Mouse (Mus musculus): ENCODE measurements around the gene Timeless. TPM values are rescaled to one million over a fixed set of nuclear protein-coding genes. Genes with fewer than 3 reads are reported as not detected.
"Not testable (repeated sequence)": the region's sequence is repeated elsewhere in the genome, so short reads cannot be mapped to it uniquely, and the experiment has no call there.

Timeless gene
- polyA plus RNA-seq, 1 experiment from 2014 or later, result 66.6 TPM

- H3K27ac ChIP-seq (replicated peaks; ENCODE audit: low read depth, low read length); H3K9me3 ChIP-seq (replicated peaks; ENCODE audit: control insufficient read depth, low read length); H3K4me2 ChIP-seq (ENCODE audit: low read depth, low read length); H3K9ac ChIP-seq (replicated peaks; ENCODE audit: low read length); H3K27me3 ChIP-seq (ENCODE audit: control insufficient read depth, insufficient read depth, low read length); DNase-seq (ENCODE audit: low spot score); ATAC-seq (replicated peaks; ENCODE audit: insufficient number of reproducible peaks, low FRiP score, low TSS enrichment, low read depth); H3K36me3 ChIP-seq (replicated peaks; ENCODE audit: control insufficient read depth, insufficient read depth, low read depth, low read length); H3K4me3 ChIP-seq (ENCODE audit: low read depth, low read length); H3K4me1 ChIP-seq (ENCODE audit: control insufficient read depth, insufficient read depth, low read length): not testable (repeated sequence)
- 82% methylated on average over 4 of the region's 7 CpGs for WGBS
Measured at GRCm38 (mm10) chr10:128272819-128273439, 41.1 kb downstream of the Timeless start.

GRCm38 (mm10) chr10:128275374-128275773 is 43.5 kb downstream of the Timeless start:
- H3K36me3 ChIP-seq (replicated peaks; ENCODE audit: control insufficient read depth, insufficient read depth, low read depth, low read length); H3K9ac ChIP-seq (replicated peaks; ENCODE audit: low read length); DNase-seq (ENCODE audit: low spot score); ATAC-seq (replicated peaks; ENCODE audit: insufficient number of reproducible peaks, low FRiP score, low TSS enrichment, low read depth); H3K27ac ChIP-seq (replicated peaks; ENCODE audit: low read depth, low read length); H3K9me3 ChIP-seq (replicated peaks; ENCODE audit: control insufficient read depth, low read length); H3K27me3 ChIP-seq (ENCODE audit: control insufficient read depth, insufficient read depth, low read length); H3K4me3 ChIP-seq (ENCODE audit: low read depth, low read length); H3K4me1 ChIP-seq (ENCODE audit: control insufficient read depth, insufficient read depth, low read length); H3K4me2 ChIP-seq (ENCODE audit: low read depth, low read length): not testable (repeated sequence)
- WGBS, result 90% methylated on average over 1 of the region's 1 CpGs

- ATAC-seq (replicated peaks; ENCODE audit: insufficient number of reproducible peaks, low FRiP score, low TSS enrichment, low read depth), result no peak
- Histone ChIP-seq H3K4me2 (ENCODE audit: low read depth, low read length) (no peak overlapping the region), H3K4me1 (ENCODE audit: control insufficient read depth, insufficient read depth, low read length) (no peaks in the 10 kb centered on the region), H3K9ac (replicated peaks; ENCODE audit: low read length) (no peak overlapping the region), H3K4me3 (ENCODE audit: low read depth, low read length) (no peak overlapping the region), H3K9me3 (replicated peaks; ENCODE audit: control insufficient read depth, low read length) (no peaks in the 10 kb centered on the region), H3K36me3 (replicated peaks; ENCODE audit: control insufficient read depth, insufficient read depth, low read depth, low read length) (no peaks in the 10 kb centered on the region; the same call in 1 of the 2 replicates), H3K27ac (replicated peaks; ENCODE audit: low read depth, low read length) (no peak overlapping the region), H3K27me3 (ENCODE audit: control insufficient read depth, insufficient read depth, low read length) (no peaks in the 10 kb centered on the region)
- no peak for DNase-seq (ENCODE audit: low spot score)
- WGBS, result 52% methylated on average over 6 of the region's 6 CpGs
Measured at GRCm38 (mm10) chr10:128278158-128278557, 46.3 kb downstream of the Timeless start.

GRCm38 (mm10) chr10:128280943-128281342 is 49.1 kb downstream of the Timeless start:
- H3K27me3 ChIP-seq (ENCODE audit: control insufficient read depth, insufficient read depth, low read length), result no peaks in the 10 kb centered on the region
- ATAC-seq (replicated peaks; ENCODE audit: insufficient number of reproducible peaks, low FRiP score, low TSS enrichment, low read depth), result no peak
- no peak overlapping the region for H3K4me3 ChIP-seq (ENCODE audit: low read depth, low read length)
- no peaks in the 10 kb centered on the region; the same call in 1 of the 2 replicates for H3K36me3 ChIP-seq (replicated peaks; ENCODE audit: control insufficient read depth, insufficient read depth, low read depth, low read length)
- 89% methylated on average over 6 of the region's 6 CpGs for WGBS
- H3K9ac ChIP-seq (replicated peaks; ENCODE audit: low read length), result no peak overlapping the region
- no peaks in the 10 kb centered on the region for H3K9me3 ChIP-seq (replicated peaks; ENCODE audit: control insufficient read depth, low read length)
- H3K4me2 ChIP-seq (ENCODE audit: low read depth, low read length), result no peak overlapping the region
- no peak overlapping the region for H3K27ac ChIP-seq (replicated peaks; ENCODE audit: low read depth, low read length)
- DNase-seq (ENCODE audit: low spot score), result no peak
- H3K4me1 ChIP-seq (ENCODE audit: control insufficient read depth, insufficient read depth, low read length), result no peaks in the 10 kb centered on the region

- Histone ChIP-seq H3K9ac (replicated peaks; ENCODE audit: low read length) (no peak overlapping the region), H3K4me2 (ENCODE audit: low read depth, low read length) (no peak overlapping the region), H3K27ac (replicated peaks; ENCODE audit: low read depth, low read length) (no peak overlapping the region), H3K9me3 (replicated peaks; ENCODE audit: control insufficient read depth, low read length) (no peaks in the 10 kb centered on the region), H3K4me1 (ENCODE audit: control insufficient read depth, insufficient read depth, low read length) (no peaks in the 10 kb centered on the region), H3K36me3 (replicated peaks; ENCODE audit: control insufficient read depth, insufficient read depth, low read depth, low read length) (no peaks in the 10 kb centered on the region; the same call in 1 of the 2 replicates), H3K4me3 (ENCODE audit: low read depth, low read length) (no peak overlapping the region), H3K27me3 (ENCODE audit: control insufficient read depth, insufficient read depth, low read length) (no peaks in the 10 kb centered on the region)
- WGBS, result 91% methylated on average over 14 of the region's 14 CpGs
- no peak for ATAC-seq (replicated peaks; ENCODE audit: insufficient number of reproducible peaks, low FRiP score, low TSS enrichment, low read depth)
- DNase-seq (ENCODE audit: low spot score), result no peak
Measured at GRCm38 (mm10) chr10:128281682-128282081, 49.8 kb downstream of the Timeless start.

- Histone ChIP-seq H3K27me3 (ENCODE audit: control insufficient read depth, insufficient read depth, low read length) (no peaks in the 10 kb centered on the region), H3K27ac (replicated peaks; ENCODE audit: low read depth, low read length) (no peak overlapping the region), H3K36me3 (replicated peaks; ENCODE audit: control insufficient read depth, insufficient read depth, low read depth, low read length) (no peaks in the 10 kb centered on the region; the same call in 1 of the 2 replicates), H3K9me3 (replicated peaks; ENCODE audit: control insufficient read depth, low read length) (no peaks in the 10 kb centered on the region), H3K9ac (replicated peaks; ENCODE audit: low read length) (no peak overlapping the region), H3K4me1 (ENCODE audit: control insufficient read depth, insufficient read depth, low read length) (no peaks in the 10 kb centered on the region), H3K4me3 (ENCODE audit: low read depth, low read length) (no peak overlapping the region), H3K4me2 (ENCODE audit: low read depth, low read length) (no peak overlapping the region)
- DNase-seq (ENCODE audit: low spot score) (no peak), ATAC-seq (replicated peaks; ENCODE audit: insufficient number of reproducible peaks, low FRiP score, low TSS enrichment, low read depth) (no peak)
- WGBS, result 84% methylated on average over 20 of the region's 20 CpGs
Measured at GRCm38 (mm10) chr10:128282886-128283450, 51.1 kb downstream of the Timeless start.

- 59% methylated on average over 31 of the region's 31 CpGs for WGBS
- Histone ChIP-seq H3K9me3 (replicated peaks; ENCODE audit: control insufficient read depth, low read length) (no peaks in the 10 kb centered on the region), H3K4me1 (ENCODE audit: control insufficient read depth, insufficient read depth, low read length) (no peaks in the 10 kb centered on the region), H3K4me3 (ENCODE audit: low read depth, low read length) (no peak overlapping the region), H3K4me2 (ENCODE audit: low read depth, low read length) (no peak overlapping the region), H3K9ac (replicated peaks; ENCODE audit: low read length) (no peak overlapping the region), H3K27me3 (ENCODE audit: control insufficient read depth, insufficient read depth, low read length) (no peaks in the 10 kb centered on the region), H3K27ac (replicated peaks; ENCODE audit: low read depth, low read length) (no peak overlapping the region), H3K36me3 (replicated peaks; ENCODE audit: control insufficient read depth, insufficient read depth, low read depth, low read length) (no peaks in the 10 kb centered on the region; the same call in 1 of the 2 replicates)
- DNase-seq (ENCODE audit: low spot score) (peak; percentile 83), ATAC-seq (replicated peaks; ENCODE audit: insufficient number of reproducible peaks, low FRiP score, low TSS enrichment, low read depth) (0 out of 2 replicates have a peak, but pooled peaks have one; percentile 3)
Measured at GRCm38 (mm10) chr10:128283604-128284579, 52.0 kb downstream of the Timeless start.

All from embryonic facial prominence, embryonic 11.5 days (tissue).